Mouse (Mus musculus) brain, embryonic 14.5 days (tissue): ENCODE measurements around the gene Hjurp. TPM values are rescaled to one million over a fixed set of nuclear protein-coding genes. Genes with fewer than 3 reads are reported as not detected.
A peak's percentile ranks its signal among the peaks of the same experiment; 100 is the strongest.

Source experiments
- DNase-seq: peaks from one replicate; pipeline ENCODE4 v3.0.0-alpha.2; 2011; ENCODE audit warnings: low read depth
- CTCF ChIP-seq: fragments of 200-500 bp; IDR thresholded peaks from 2 replicates; pipeline ENCODE4 v1.5.1; 2012; ENCODE audit warnings: inconsistent platforms, mild to moderate bottlenecking, moderate library complexity, borderline replicate concordance; ENCODE audit not compliant: insufficient read depth, insufficient read length; ENCODE audit errors: extremely low read depth
- POLR2A ChIP-seq: fragments of 200-500 bp; IDR thresholded peaks from 2 replicates; pipeline ENCODE4 v1.6.1; 2012; ENCODE audit warnings: mild to moderate bottlenecking, inconsistent platforms, borderline replicate concordance; ENCODE audit not compliant: poor library complexity, insufficient read depth, insufficient read length, severe bottlenecking; ENCODE audit errors: extremely low read depth
- polyA plus RNA-seq: library from polyadenylated mRNA; depleted of rRNA; stranded (reverse); fragments of >200 nt; gene quantifications from 2 replicates; pipeline ENCODE4 v1.2.3, GENCODE M21; 2012; rRNA removed

Gene Hjurp
- polyA plus RNA-seq, 1 experiment: 140 TPM

DNA sequence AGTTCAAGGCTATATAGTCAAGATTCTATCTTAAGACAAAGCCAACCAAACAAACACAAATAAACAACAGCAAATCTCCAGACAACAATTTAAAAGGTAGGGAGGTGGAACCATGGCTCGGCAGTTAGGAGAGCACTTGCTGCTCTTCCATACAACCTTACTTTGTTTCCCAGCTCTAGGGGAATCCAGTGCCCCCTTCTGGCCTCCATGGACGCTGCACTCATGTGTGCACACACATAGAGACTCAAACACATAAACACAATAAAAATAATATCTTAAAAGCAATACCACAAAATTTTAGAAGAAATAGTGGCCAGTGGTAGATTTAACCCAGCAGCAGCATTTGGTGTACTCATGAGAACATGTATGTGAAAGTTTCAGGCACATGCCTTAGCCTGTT lies 60.3 kb downstream of the Hjurp start:
- DNase-seq: peak; percentile 2
- TF ChIP-seq POLR2A (no peak), CTCF (peak; percentile 14; the same call in 1 of the 2 replicates)

DNA sequence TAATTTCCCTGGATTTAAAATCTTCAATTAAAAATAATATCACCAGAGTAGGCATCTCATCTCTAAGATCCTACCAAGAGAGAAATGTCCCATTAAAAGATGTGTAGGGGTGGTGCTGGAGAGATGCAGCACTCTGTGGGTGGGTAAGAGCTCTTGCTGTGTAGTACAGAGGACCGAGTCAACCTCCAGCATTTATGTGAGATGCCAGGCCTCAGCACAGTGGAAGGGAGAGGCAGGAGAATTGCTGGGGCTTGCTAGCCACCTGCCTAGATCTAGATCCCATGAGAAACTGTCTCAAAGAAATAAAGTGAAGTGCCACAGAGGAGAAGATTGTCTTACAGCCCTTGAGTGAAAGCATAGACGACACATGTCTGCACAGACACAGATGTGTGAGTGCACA lies 60.9 kb downstream of the Hjurp start:
- no peak for TF ChIP-seq CTCF
- TF ChIP-seq POLR2A: no peak
- DNase-seq: peak; percentile 6

DNA sequence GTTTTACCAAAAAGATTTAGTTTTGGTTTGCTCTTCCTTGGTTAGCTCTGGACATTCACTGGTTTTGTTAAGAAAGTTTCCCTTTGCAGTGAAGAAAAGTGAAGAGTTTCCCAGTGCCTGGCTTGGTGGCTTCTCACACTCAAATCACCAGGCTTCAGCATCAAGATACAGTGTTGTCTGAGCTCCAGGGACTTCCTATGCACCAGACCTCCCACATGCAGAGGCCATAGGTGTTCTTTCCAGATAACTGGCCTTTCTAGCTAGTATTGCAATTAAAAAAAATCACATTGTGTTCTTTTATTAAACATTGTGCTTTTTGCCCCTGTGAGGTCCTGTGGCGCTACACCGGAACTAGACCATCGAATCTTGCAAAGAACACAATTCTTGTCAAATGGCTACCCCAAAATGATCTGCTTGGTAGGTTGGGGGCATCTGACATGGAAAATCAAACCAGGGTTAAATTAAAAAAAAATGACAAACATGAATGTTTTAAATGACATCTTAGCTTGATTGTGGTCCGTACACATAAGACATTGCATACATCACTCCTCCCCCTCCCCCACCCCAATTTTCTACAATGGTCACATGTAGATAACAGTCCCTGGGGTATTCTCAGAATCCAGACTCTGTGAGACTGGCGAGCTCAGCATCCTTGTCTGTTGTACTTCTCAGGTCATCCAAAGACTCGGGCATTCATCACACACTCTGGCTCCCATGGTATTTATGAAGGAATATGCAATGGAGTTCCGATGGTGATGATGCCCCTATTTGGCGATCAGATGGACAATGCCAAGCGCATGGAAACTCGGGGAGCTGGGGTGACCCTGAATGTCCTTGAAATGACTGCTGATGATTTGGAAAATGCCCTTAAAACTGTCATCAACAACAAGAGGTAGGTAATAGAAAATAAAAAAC lies 61.7 kb downstream of the Hjurp start:
- peak; percentile 10 for DNase-seq

DNA sequence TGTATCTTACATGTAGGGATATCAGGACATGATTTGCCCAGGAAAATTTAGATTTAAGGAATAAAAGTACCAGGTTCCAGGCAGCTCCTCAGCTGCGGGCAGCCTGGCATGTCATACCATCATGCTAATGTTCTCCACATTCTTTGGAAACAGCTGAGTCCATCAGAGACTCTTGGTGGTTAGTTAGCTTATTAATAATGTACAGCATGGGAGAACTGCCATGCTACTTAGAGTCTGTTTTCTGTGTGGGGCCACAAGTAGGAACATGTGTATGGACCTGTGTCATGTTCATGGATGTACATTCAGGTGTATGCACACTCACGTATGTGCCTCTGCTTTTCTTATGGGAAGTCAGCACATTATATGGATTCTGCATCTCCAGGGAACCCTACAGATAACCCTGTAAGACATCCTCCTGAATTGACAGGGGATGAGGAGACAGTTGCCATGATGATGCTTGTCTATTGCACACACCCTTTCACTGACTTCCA lies 62.9 kb downstream of the Hjurp start:
- TF ChIP-seq POLR2A (no peak), CTCF (no peak)
- peak; percentile 2 for DNase-seq

More for the DNA sequence above, 61.7 kb downstream of the Hjurp start:
- TF ChIP-seq POLR2A: no peak
- no peak for TF ChIP-seq CTCF

DNA sequence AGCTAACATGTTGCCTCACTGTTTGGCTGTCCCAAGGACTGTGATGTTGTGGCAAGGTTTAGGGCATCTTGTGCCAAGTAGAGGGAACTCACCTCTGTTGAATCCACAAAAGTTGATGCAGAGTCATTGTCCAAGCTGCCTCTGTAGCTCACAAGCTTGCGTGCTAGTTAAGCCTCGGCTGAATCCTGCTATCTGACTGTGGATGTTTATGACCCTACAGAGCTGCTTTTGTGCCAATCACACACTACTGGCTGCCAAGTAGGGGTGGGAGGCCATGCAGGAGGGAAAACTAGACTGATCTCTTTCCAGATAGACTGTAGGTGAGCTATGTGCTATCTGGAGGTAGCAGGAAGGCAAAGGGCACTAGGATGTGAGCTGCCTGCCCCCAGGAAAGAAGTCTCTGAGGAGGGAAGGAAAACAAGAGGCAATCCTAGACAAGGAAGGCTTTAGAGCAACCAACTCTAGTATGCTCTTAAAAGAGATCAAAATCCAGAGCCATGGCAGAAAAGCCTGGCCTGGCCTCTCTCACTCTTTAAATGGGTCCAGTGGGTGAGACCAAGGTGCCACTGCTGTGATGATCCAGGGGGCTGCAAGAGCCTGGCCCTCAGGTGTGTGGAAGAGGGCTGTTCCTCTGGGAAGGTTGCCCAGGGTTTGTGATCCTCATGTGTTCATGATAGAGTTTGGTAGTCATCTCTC lies 63.5 kb downstream of the Hjurp start:
- no peak for TF ChIP-seq CTCF
- TF ChIP-seq POLR2A: no peak
- peak; percentile 5 for DNase-seq

DNA sequence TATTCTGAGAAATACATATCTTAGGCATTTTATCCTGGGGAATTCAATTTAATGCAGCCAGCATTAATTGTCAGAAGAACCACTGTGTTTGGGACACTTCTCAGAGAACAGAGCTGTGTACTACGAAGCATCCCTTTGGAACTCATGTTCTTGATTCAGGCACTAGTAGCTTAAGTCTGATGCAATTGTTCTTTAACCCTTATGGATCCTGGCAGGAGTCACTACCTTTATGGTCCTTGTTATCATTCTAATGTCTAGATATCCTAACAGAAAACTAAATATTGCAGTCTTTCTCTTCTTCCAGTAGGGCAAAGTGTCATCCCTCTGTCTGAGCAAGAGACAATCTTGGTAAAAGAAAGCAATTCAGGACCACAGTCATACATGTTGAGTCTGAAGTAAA lies 64.4 kb downstream of the Hjurp start:
- DNase-seq: peak; percentile 3
- TF ChIP-seq POLR2A: no peak
- no peak for TF ChIP-seq CTCF

Other genes starting within 250 kb of the Hjurp start
- gene Ugt1a10, start 222.2 kb downstream of the Hjurp start, polyA plus RNA-seq: not detected in 2 replicates
- not detected in 2 replicates for gene Ugt1a9, start 206.8 kb downstream of the Hjurp start, polyA plus RNA-seq
- gene Ugt1a8, start 189.8 kb downstream of the Hjurp start, polyA plus RNA-seq: not detected in 2 replicates
- 0.72 and 0.81 TPM in 2 replicates for gene Ugt1a7c, start 182.6 kb downstream of the Hjurp start, polyA plus RNA-seq
- gene Ugt1a6b, start 174.4 kb downstream of the Hjurp start, polyA plus RNA-seq: 0.92 and 1.8 TPM in 2 replicates
- gene Ugt1a6a, start 142.8 kb downstream of the Hjurp start, polyA plus RNA-seq: 1.5 and 2.0 TPM in 2 replicates
- 0.04 TPM in 1 of 2 replicates, not detected in the other for gene Ugt1a5, start 111.6 kb downstream of the Hjurp start, polyA plus RNA-seq
- 0.05 TPM in 1 of 2 replicates, not detected in the other for gene Ugt1a2, start 77.0 kb downstream of the Hjurp start, polyA plus RNA-seq
- 9.8 and 12.6 TPM in 2 replicates for gene Dnajb3, start 71.9 kb downstream of the Hjurp start, polyA plus RNA-seq
- gene Ugt1a1, start 65.7 kb downstream of the Hjurp start, polyA plus RNA-seq: 0.14 and 0.15 TPM in 2 replicates
- gene Mroh2a, start 50.6 kb downstream of the Hjurp start, polyA plus RNA-seq: 0.04 and 0.14 TPM in 2 replicates
- gene Trpm8, start within 50 bp of the Hjurp start, polyA plus RNA-seq: 0.10 TPM in 2 replicates
- 0.42 and 0.54 TPM in 2 replicates for gene Spp2, start 129.3 kb upstream of the Hjurp start, polyA plus RNA-seq
- 0.04 TPM in 1 of 2 replicates, not detected in the other for gene Glrp1, start 232.4 kb upstream of the Hjurp start, polyA plus RNA-seq